Mouse (Mus musculus): ENCODE measurements around the gene Rbm38. TPM values are rescaled to one million over a fixed set of nuclear protein-coding genes. Genes with fewer than 3 reads are reported as not detected.

The Rbm38 gene
- total RNA-seq, 2 experiments from 2014 or later, result 28.4 to 31.7 TPM

DNA sequence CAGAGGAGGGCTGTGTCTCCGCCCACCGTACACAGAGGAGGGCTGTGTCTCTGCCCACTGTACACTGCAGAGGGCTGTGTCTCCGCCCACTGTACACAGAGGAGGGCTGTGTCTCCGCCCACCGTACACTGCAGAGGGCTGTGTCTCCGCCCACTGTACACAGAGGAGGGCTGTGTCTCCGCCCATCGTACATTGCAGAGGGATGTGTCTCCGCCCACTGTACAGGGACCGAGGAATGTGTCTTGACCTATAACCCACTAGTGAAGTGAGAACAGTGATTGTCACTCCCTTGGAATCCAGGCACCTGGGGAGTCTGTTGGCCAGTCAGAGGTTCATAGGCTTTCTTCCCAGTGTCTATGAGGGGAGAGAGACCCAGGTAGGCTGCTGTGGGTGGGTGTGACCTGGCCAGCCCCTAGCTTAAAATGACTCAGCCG, 36.6 kb downstream of the Rbm38 start:
- no peak for DNase-seq (ENCODE audit: low spot score in 2 of 2)

DNA sequence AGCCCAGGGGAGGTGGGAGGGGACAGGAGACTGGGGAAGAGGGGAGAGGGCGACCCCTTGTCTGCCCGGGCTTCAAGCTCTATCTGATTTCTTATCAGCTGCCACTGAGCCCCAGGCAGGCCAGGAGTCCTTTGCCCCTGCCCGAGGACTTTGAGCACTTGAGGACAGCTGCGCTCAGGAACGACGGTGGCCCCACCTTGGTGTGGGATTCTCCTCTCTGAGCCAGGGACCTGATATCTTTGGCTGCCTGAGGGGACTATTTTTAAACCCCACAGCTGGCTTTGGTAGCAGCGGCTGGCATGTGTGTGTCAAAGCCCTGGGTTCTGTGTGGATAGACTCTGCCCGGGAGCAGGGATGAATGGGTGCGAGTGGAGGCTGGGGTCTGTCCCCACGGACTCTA, 37.3 kb downstream of the Rbm38 start:
- no peak for DNase-seq (ENCODE audit: low spot score in 2 of 2)

DNA sequence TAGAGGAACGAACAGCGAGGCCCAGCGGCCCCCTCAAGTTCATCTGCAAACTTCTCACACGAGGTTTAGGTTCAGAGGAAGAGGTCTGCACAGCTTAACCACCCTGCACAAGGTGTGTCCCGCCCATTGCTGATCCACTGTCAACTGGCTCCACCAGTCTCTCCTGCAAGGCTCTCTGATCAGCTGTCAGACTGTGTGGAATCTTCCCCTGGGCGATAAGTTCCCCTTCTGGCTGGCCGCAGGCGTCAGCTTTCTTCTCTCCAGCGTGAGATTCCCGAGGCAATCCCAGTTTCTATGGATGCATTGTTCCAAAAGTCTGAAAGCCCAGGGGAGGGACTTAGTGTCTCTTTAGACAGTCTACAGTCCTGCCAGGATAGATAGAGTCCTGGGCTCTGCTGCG, 38.0 kb downstream of the Rbm38 start:
- no peak for DNase-seq (ENCODE audit: low spot score in 2 of 2)

DNA sequence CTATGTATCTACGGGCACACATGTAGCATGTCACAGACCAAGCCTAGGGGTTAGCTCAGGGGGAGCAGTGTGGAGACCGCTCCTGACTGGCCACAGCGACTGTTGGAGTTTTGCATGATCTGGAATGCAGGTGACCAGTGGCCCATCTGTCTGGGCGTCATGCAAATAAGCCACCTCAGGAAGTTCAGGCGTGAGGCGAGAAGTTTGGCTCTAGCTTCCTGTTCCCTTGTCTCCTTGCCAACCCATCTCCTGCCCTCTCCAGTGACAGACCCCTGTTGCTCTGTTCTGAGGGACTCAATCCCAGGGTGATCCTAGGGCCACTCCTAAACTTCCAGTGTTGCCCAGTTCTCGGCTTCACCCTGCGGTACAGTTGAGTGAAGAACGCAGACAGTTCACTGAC, 40.2 kb downstream of the Rbm38 start:
- DNase-seq (ENCODE audit: low spot score in 2 of 2), result no peak

DNA sequence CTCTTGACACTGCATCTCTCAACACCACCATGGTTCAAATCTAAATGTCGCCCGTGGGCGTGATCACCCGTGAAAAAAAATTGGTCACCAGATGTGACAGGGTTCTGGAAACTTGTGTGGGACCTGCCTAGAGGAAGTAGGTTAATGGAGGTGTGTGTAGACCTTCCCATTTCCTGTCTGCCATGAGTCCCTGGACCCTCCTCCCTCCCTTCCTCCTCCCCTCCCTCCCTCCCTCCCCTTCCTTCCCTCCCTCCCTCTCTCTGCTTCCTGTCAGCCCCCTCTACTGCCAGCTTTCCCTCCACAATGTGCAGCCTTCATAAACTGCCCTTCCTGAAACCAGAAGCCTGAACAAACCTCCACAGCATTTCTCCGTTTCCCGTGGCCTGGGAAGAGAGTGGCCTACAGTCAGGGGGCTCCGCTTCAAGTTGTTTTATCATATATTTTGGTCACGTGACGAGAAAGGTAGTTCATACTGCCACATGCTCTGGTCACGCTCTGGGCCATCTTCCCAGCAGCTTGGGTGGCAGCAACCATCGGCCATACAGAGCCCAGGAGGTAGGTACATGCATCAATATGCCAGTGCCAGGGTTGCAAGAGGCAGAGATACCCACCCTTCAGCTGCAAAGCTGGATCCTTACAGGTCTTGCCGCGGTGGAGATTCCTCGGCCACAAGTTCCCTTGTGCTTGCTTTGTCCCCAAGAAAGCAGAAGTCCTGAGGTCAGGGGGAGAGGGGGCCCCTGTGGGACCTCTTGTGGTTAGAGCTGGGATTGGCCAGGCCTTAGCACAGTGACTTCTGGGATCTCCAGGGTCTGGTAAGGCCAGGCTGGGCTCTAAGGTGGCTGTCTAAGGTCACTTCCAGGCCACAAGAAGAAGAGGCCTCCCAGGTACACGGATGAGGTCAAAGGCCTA, 41.4 kb downstream of the Rbm38 start:
- DNase-seq (ENCODE audit: low spot score in 2 of 2), result no peak

DNA sequence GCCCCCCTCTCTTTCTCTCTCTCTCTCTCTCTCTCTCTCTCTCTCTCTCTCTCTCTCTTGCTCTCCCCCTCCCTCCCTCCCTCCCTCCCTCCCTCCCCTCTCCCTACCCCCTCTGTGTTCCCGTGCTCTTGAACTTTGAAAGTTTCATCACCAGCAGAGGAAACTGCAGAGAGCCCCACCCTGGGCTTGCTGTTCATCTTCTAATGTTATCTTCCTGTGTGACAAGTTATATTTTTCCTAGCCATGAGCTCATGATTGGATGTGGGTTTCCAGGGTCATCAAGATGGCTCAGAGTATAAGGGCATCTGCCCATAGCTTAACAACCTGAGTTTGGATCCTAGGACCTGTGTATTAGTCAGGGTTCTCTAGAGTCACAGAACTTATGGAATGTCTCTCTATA, 42.9 kb downstream of the Rbm38 start:
- no peak for DNase-seq (ENCODE audit: low spot score in 2 of 2)

DNA sequence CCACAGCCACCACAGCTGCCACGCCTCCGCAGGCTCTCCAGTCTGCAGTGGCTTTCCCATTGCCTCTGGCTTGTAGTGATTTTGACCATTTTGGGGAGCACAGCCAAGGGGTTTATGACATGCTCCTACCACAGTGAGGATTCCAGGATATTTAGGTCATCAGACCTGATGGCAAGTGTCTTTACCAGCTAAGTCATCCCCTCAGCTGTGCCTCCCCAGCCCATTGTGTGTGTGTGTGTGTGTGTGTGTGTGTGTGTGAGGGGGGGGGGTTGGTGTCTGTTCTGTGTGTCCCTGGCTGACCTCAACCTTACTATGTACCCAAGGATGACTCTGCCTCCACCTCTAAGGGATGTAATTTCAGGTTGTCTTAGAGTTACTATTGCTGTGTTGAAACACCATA, 44.6 kb downstream of the Rbm38 start:
- DNase-seq (ENCODE audit: low spot score in 2 of 2), result no peak

DNA sequence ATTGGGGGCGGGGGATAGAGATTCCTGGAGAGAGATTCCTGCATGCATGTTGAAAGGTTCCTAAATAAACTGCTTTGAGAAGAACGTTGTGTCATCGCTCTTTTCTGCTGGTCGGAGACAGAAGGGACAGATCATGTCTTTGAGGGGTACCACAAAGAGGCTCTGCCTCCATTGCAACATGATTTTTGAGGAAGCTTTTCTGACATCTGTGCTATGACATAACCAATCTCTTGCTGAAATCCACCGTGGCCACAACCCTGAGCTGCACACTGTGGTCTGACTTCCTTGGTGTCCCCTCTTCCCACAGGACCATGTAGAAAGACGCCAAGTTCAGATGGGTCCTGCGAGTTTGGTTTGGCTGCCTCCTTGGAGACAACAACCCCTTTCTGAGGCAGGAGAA, 52.6 kb downstream of the Rbm38 start:
- DNase-seq (ENCODE audit: low spot score in 2 of 2), result no peak

DNA sequence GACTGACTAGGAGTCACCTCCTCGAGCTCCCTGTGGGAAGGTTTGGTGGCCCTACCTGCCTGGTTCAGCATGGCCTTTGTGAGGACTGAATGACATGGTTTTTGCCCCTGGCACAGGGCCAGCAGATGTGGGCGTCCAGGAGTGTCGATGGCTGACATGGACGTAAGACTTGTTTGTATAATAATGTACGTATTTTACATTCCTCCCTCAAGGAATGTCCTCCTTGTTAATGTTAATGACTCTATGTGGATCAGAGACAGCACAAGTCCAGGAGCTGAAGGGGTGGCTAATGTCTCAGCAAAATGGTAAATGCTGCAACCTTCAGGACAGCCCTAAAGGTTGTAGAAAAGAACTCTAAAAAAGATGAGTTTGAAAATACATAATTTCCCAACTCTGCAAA, 53.4 kb downstream of the Rbm38 start:
- no peak for DNase-seq (ENCODE audit: low spot score in 2 of 2)

DNA sequence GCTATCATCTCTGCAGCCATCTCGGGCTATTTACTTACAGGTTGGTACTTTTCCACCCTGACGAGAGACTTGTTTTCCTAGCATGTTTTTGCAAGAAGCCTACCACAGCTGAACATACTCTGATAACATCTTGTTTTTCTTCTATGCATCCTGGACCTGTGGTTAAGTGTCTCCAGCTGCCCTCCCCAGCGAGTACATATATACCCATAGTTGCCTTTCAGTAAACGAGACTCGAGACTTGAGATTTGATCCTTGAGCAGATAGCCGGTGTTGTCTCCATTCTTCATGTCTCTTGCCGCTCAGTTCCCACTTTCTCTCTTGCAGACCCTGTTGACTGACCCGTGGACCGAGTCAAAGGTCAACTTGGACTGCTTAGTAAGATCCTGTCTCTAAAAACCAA, 56.6 kb downstream of the Rbm38 start:
- no peak for DNase-seq (ENCODE audit: low spot score in 2 of 2)

DNA sequence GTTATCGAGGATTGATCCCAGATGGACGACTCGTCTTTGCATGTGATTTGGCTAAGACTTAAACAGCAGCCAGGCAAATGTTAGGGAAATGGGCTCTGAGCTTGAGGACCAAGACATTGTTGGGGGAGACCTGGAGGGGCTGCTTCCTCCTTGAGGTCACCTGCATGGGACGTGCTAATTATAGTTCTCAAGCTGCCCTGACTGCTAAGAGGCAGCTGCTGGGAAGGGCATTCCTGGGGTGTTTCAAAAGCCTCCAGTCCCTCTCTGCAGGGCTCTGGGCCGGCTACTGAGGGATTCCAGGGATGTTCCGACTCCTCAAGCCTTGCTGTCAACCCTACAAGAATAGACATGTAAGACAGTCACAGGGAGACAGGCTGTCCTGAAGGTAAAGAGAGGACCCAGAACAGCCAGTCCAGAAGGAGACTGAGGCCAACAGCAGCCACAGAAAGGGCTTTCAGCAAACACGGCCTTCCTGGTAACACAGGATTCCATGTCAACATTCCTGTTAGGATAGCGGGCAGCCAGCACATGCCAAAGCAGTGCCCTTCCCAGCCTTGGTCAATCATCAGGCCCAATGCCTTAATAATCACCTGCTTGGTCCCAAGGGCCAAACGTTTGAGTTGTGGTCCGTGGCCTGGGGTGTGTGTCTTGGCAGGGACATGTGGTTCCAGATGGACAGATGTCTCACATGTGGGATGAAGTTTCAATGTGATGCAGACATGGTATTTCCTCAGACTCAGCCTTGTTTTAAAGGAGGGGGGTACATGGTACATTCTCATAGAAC, 59.7 kb downstream of the Rbm38 start:
- DNase-seq (ENCODE audit: low spot score in 2 of 2), result no peak

DNA sequence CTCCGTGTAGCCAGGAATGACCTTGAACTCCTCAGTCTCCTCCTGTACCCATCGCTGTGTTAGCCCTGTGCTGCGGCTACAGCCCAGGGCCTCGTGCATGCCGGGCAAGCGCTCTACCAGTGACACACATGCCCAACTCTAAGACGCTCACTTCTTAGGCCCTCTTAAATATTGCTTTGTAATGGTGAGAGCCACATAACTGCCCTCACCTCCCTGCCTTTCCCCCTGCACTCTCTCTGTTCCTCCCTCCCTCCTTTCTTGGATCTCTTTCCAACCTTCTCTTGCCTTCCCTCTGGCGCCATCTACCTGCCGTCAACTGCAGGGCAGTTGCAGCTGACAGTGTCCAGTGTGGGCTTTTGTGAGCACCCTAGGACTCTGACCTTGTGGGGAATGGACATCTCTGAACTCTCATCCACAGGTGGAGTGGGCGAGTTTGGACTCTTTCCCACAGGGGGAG, 60.5 kb downstream of the Rbm38 start:
- DNase-seq (ENCODE audit: low spot score in 2 of 2), result peak; percentile 36 to 69

DNA sequence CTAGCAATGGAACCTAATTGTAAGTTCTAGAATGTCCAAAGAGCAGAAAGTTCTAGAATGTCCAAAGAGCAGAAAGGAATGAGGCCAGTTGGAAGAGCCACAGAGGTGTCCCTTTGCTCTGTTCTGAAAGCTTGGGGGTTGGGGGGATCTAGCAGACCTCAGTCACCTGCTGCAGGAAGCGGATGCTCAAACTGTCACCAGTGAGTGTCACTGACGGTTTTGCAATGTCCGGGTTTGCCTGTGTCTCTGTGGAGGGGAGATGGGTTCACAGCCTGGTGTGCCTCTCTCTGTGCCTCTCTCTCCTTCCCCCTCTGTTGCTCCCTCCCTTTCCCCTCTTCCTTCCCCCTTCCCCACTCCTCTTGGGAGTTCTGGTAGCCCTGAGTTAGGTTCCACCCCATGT, 62.4 kb downstream of the Rbm38 start:
- no peak for DNase-seq (ENCODE audit: low spot score in 2 of 2)

DNA sequence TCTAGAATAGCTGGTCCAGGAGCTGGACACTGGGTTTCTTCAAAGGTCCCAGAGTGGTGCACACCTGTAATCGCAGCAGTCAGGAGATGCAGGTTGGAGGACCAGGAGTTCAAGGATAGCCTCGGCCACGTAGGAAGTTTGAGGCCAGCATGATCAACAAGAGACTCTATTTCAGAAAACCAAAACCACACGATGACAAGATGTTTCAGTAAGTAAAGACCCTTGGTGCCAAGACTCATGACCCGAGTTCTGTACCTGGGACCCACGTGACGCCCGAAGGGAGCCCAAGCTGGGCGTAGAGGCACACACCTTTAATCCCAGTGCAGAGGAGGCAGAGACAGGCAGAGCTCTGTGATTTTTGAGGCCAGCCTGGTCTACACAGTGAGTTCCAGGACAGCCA, 62.8 kb downstream of the Rbm38 start:
- DNase-seq (ENCODE audit: low spot score in 2 of 2), result no peak

DNA sequence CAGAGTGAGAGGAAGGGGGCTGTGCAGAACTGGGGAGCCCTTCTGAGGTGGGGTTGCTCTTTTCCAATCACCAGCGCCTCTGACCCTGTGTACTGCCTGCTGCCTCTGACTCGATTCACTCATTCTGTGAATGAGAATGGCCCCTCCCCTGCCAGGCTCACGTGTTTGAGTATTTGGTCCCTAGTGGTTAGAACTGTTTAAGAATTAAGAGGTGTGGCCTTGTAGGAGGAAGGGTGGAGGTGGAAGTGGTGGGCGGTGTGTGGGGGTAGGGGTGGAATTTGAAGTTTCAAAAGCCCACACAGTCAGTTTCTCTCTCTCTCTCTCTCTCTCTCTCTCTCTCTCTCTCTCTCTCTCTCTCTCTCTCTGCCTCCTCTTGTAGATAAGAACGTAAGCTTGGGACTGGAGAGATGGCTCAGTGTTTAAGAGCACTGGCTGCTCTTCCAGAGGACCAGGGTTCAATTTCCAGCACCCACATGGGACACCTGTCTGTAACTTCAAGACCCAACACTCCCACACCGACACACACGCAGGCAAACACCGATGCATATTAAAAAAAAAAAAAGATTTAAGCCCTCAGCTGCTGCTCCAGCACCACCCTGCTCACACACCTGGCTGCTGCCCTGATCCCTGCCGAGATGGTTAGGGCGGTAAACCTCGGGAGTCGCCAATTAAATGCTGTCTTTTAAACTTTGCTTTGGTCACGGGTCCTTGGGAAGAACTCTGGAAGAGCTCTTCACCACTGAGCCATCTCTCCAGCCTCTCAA, 63.6 kb downstream of the Rbm38 start:
- no peak for DNase-seq (ENCODE audit: low spot score in 2 of 2)

Other genes with a start within 250 kb of the Rbm38 start
- gene Bmp7, start 80.2 kb upstream of the Rbm38 start, total RNA-seq (2021), result 10 to 100 TPM in 1 of 2 experiments, 1 to 10 TPM in 1; 9.9 to 14.9 TPM
- not detected for gene Spo11, start 42.8 kb upstream of the Rbm38 start, total RNA-seq (2021)
- 10 to 100 TPM; 68.5 to 76.5 TPM for gene Rae1, start 20.4 kb upstream of the Rbm38 start, total RNA-seq (2021)
- not detected for gene Ctcfl, start 99.0 kb downstream of the Rbm38 start, total RNA-seq (2021)
- 100 to 1,000 TPM; 190 to 200 TPM for gene Pck1, start 132.6 kb downstream of the Rbm38 start, total RNA-seq (2021)
- 1 to 10 TPM; 2.0 to 2.1 TPM for gene Zbp1, start 198.4 kb downstream of the Rbm38 start, total RNA-seq (2021)

Data from adrenal gland, postnatal 4 days (tissue).